Mouse (Mus musculus): Measurements from ENCODE around the gene Srp72. TPM values are rescaled to one million over a fixed set of nuclear protein-coding genes. Genes with fewer than 3 reads are reported as not detected.
A peak's percentile ranks its signal among the peaks of the same experiment; 100 is the strongest.
"Not testable (repeated sequence)": the region's sequence is repeated elsewhere in the genome, so short reads cannot be mapped to it uniquely, and the experiment has no call there.

Srp72 gene
- total and polyA plus RNA-seq, 2 experiments from 2014 or later: 79.7 to 92.1 TPM

- no peaks in the 10 kb centered on the region for H3K27me3 ChIP-seq (ENCODE audit: insufficient read depth, low read length)
- 87% methylated on average over 3 of the region's 3 CpGs for WGBS
- ATAC-seq (no peak), DNase-seq (no peak)
- no peaks in the 10 kb centered on the region for H3K9me3 ChIP-seq (ENCODE audit: low read length)
- no peak overlapping the region for H3K4me3 ChIP-seq (ENCODE audit: low read depth, low read length)
- TF ChIP-seq CTCF (IDR thresholded peaks at IDR 0.05; ENCODE audit: low read depth): no peak
- H3K9ac ChIP-seq: no peak overlapping the region
- no peak overlapping the region for H3K27ac ChIP-seq (ENCODE audit: low read depth, low read length)
- H3K4me1 ChIP-seq (ENCODE audit: insufficient read depth): no peaks in the 10 kb centered on the region
- H3K36me3 ChIP-seq (ENCODE audit: insufficient read depth): peaks cover 57% of the 10 kb centered on the region
- no peak overlapping the region for H3K4me2 ChIP-seq (ENCODE audit: low read depth)
These were observed 9.8 kb upstream of the Srp72 start for GRCm38 (mm10) chr5:76964651-76965050.

- Histone ChIP-seq H3K9ac (no peak overlapping the region), H3K9me3 (ENCODE audit: low read length) (no peaks in the 10 kb centered on the region), H3K27ac (ENCODE audit: low read depth, low read length) (no peak overlapping the region), H3K4me2 (ENCODE audit: low read depth) (no peak overlapping the region), H3K27me3 (ENCODE audit: insufficient read depth, low read length) (no peaks in the 10 kb centered on the region), H3K4me3 (ENCODE audit: low read depth, low read length) (no peak overlapping the region), H3K36me3 (ENCODE audit: insufficient read depth) (peaks cover 33% of the 10 kb centered on the region), H3K4me1 (ENCODE audit: insufficient read depth) (no peaks in the 10 kb centered on the region; the same call in 1 of the 2 replicates)
- DNase-seq (peak; percentile 17), ATAC-seq (no peak)
- 50% methylated on average over 5 of the region's 5 CpGs for WGBS
- no peak for TF ChIP-seq CTCF (IDR thresholded peaks at IDR 0.05; ENCODE audit: low read depth)
These were observed 5.2 kb upstream of the Srp72 start for GRCm38 (mm10) chr5:76969250-76969649.

DNA sequence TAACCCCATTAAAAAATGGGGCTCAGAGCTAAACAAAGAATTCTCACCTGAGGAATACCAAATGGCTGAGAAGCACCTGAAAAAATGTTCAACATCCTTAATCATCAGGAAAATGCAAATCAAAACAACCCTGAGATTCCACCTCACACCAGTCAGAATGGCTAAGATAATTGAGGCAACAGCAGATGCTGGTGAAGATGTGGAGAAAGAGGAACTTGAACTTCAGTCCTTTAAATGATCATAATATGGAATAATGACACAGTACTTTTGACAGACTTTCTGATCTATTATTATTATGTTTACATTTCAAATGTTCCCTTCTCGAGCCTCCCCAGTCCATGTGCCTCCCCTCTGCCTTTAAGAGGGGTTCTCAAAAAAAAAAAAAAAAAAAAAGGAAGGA, 3.4 kb upstream of the Srp72 start:
- H3K9me3 ChIP-seq (ENCODE audit: low read length); H3K27ac ChIP-seq (ENCODE audit: low read depth, low read length); ATAC-seq; H3K4me2 ChIP-seq (ENCODE audit: low read depth); H3K27me3 ChIP-seq (ENCODE audit: insufficient read depth, low read length); H3K4me1 ChIP-seq (ENCODE audit: insufficient read depth); H3K9ac ChIP-seq; DNase-seq; H3K4me3 ChIP-seq (ENCODE audit: low read depth, low read length): not testable (repeated sequence)
- peaks cover 22% of the 10 kb centered on the region for H3K36me3 ChIP-seq (ENCODE audit: insufficient read depth)
- WGBS: 86% methylated on average over 1 of the region's 1 CpGs

GRCm38 (mm10) chr5:76973488-76973887, 995 bp upstream of the Srp72 start:
- peak overlapping the region; percentile 63 for H3K4me2 ChIP-seq (ENCODE audit: low read depth)
- no peak overlapping the region for H3K27ac ChIP-seq (ENCODE audit: low read depth, low read length)
- H3K4me3 ChIP-seq (ENCODE audit: low read depth, low read length): no peak overlapping the region; the same call in 1 of the 2 replicates
- peaks cover 21% of the 10 kb centered on the region for H3K36me3 ChIP-seq (ENCODE audit: insufficient read depth)
- no peaks in the 10 kb centered on the region for H3K9me3 ChIP-seq (ENCODE audit: low read length)
- no peak for ATAC-seq
- no peak for TF ChIP-seq CTCF (IDR thresholded peaks at IDR 0.05; ENCODE audit: low read depth)
- no peaks in the 10 kb centered on the region; the same call in 1 of the 2 replicates for H3K4me1 ChIP-seq (ENCODE audit: insufficient read depth)
- H3K9ac ChIP-seq: peak overlapping the region; percentile 89; the same call in 1 of the 2 replicates
- H3K27me3 ChIP-seq (ENCODE audit: insufficient read depth, low read length): no peaks in the 10 kb centered on the region
- 68% methylated on average over 3 of the region's 3 CpGs for WGBS
- DNase-seq: no peak

DNA sequence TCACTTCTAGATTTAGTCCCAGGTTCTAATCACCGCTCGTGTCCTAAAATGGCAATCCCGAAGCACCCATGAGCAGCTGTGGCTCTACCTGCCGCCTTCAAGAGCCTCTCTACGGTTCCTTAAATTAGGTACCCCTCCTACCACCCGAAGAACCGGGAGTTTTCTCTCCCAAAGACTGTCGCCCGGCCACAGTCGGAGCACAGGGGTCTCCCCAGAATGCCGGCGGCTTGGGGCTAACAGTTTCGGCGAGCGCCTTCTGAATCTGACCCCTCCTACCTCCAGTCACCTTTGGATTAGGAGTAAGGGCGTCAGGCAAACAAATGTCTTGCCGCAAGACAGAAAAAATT, 303 bp upstream of the Srp72 start:
- 5% methylated on average over 17 of the region's 17 CpGs for WGBS
- H3K9ac ChIP-seq: peak overlapping the region; percentile 89
- peak overlapping the region; percentile 52 for H3K27ac ChIP-seq (ENCODE audit: low read depth, low read length)
- H3K4me3 ChIP-seq (ENCODE audit: low read depth, low read length): peak overlapping the region; percentile 94
- peaks cover 20% of the 10 kb centered on the region for H3K36me3 ChIP-seq (ENCODE audit: insufficient read depth)
- H3K27me3 ChIP-seq (ENCODE audit: insufficient read depth, low read length): no peaks in the 10 kb centered on the region
- DNase-seq (no peak), ATAC-seq (peak; percentile 3; the same call in 1 of the 2 replicates)
- H3K9me3 ChIP-seq (ENCODE audit: low read length): no peaks in the 10 kb centered on the region
- H3K4me1 ChIP-seq (ENCODE audit: insufficient read depth): no peaks in the 10 kb centered on the region; the same call in 1 of the 2 replicates
- no peak for TF ChIP-seq CTCF (IDR thresholded peaks at IDR 0.05; ENCODE audit: low read depth)
- H3K4me2 ChIP-seq (ENCODE audit: low read depth): peak overlapping the region; percentile 63

- Histone ChIP-seq H3K27me3 (ENCODE audit: insufficient read depth, low read length) (no peaks in the 10 kb centered on the region), H3K9me3 (ENCODE audit: low read length) (no peaks in the 10 kb centered on the region), H3K27ac (ENCODE audit: low read depth, low read length) (no peak overlapping the region), H3K4me2 (ENCODE audit: low read depth) (peak overlapping the region; percentile 55), H3K4me3 (ENCODE audit: low read depth, low read length) (peak overlapping the region; percentile 94; the same call in 1 of the 2 replicates), H3K9ac (no peak overlapping the region), H3K4me1 (ENCODE audit: insufficient read depth) (no peaks in the 10 kb centered on the region; the same call in 1 of the 2 replicates), H3K36me3 (ENCODE audit: insufficient read depth) (peaks cover 33% of the 10 kb centered on the region)
- 83% methylated on average over 8 of the region's 8 CpGs for WGBS
- DNase-seq (no peak), ATAC-seq (no peak)
- TF ChIP-seq CTCF (IDR thresholded peaks at IDR 0.05; ENCODE audit: low read depth): no peak
These were observed 1.3 kb downstream of the Srp72 start for GRCm38 (mm10) chr5:76975736-76976135.

GRCm38 (mm10) chr5:76984015-76984414, 9.5 kb downstream of the Srp72 start:
- H3K4me2 ChIP-seq (ENCODE audit: low read depth): no peak overlapping the region
- peaks cover 67% of the 10 kb centered on the region for H3K36me3 ChIP-seq (ENCODE audit: insufficient read depth)
- H3K4me1 ChIP-seq (ENCODE audit: insufficient read depth): no peaks in the 10 kb centered on the region
- DNase-seq: no peak
- H3K27ac ChIP-seq (ENCODE audit: low read depth, low read length): no peak overlapping the region
- TF ChIP-seq CTCF (IDR thresholded peaks at IDR 0.05; ENCODE audit: low read depth): no peak
- H3K27me3 ChIP-seq (ENCODE audit: insufficient read depth, low read length): no peaks in the 10 kb centered on the region
- 93% methylated on average over 11 of the region's 11 CpGs for whole genome bisulfite sequencing
- no peak overlapping the region for H3K4me3 ChIP-seq (ENCODE audit: low read depth, low read length)
- H3K9me3 ChIP-seq (ENCODE audit: low read length): no peaks in the 10 kb centered on the region
- H3K9ac ChIP-seq: no peak overlapping the region
- ATAC-seq: no peak

Measured in forebrain, postnatal 0 days (tissue).